Mouse (Mus musculus): ENCODE measurements at regions not wholly inside any gene's neighbourhood (a gene's known extent, or its start where the extent isn't known, plus 50 kb on each side); places are given as distances from the start of the nearest gene placed in this dataset.

- TF ChIP-seq CTCF (IDR thresholded peaks at IDR 0.05; ENCODE audit: borderline replicate concordance, control insufficient read depth, extremely low read depth, insufficient read depth, low read length, poor library complexity), result no peak
- no peak for TF ChIP-seq POLR2A (IDR thresholded peaks at IDR 0.05; ENCODE audit: control insufficient read depth, extremely low read depth, insufficient read depth, low read length, poor library complexity)
Observed at GRCm38 (mm10) chr4:47570846-47571245, 96.4 kb downstream of the Sec61b start.
